Mouse (Mus musculus) liver, postnatal 0 days (tissue): ENCODE data around the gene S100a1. TPM values are rescaled to one million over a fixed set of nuclear protein-coding genes. Genes with fewer than 3 reads are reported as not detected.
A peak's percentile ranks its signal among the peaks of the same experiment; 100 is the strongest.

Experiments
- ATAC-seq: fragments of 200-750 bp; cut with Nextera tagmentation; 2 replicates; pipeline ENCODE4 v1.8.0; 2017; ENCODE audit warnings: mild to moderate bottlenecking, moderate library complexity
- DNase-seq: peaks from one replicate; pipeline ENCODE4 v3.0.0-alpha.2; 2016
- H3K27ac ChIP-seq: fragments of 300-500 bp; sonication (generic); 2 replicates; pipeline ENCODE4 v1.5.1; 2014; ENCODE audit warnings: antibody characterized with exemption, moderate library complexity, mild to moderate bottlenecking, low read depth
- H3K27me3 ChIP-seq: fragments of 300-500 bp; sonication (generic); 2 replicates; pipeline ENCODE4 v1.6.1; 2014; ENCODE audit warnings: low read length, control low read depth, mixed read lengths; ENCODE audit not compliant: insufficient read depth
- H3K36me3 ChIP-seq: fragments of 300-500 bp; sonication (generic); replicated peaks from 2 replicates; pipeline ENCODE4 v1.6.1; 2014; ENCODE audit warnings: mild to moderate bottlenecking, control low read depth, low read length, moderate library complexity, mixed read lengths; ENCODE audit not compliant: insufficient read depth
- H3K4me1 ChIP-seq: fragments of 300-500 bp; sonication (generic); 2 replicates; pipeline ENCODE4 v1.6.1; 2014; ENCODE audit warnings: antibody characterized with exemption, mild to moderate bottlenecking, control low read depth; ENCODE audit not compliant: insufficient read depth
- H3K4me2 ChIP-seq: fragments of 300-500 bp; sonication (generic); 2 replicates; pipeline ENCODE4 v1.6.1; 2014; ENCODE audit warnings: low read depth, mild to moderate bottlenecking, low read length, moderate library complexity, mixed read lengths
- H3K4me3 ChIP-seq: fragments of 300-500 bp; sonication (generic); 2 replicates; pipeline ENCODE4 v1.5.1; 2014; ENCODE audit warnings: low read depth, low read length
- H3K9ac ChIP-seq: fragments of 300-500 bp; sonication (generic); replicated peaks from 2 replicates; pipeline ENCODE4 v1.6.1; 2014; ENCODE audit warnings: mild to moderate bottlenecking, moderate library complexity
- H3K9me3 ChIP-seq: fragments of 300-500 bp; sonication (generic); 2 replicates; pipeline ENCODE4 v1.6.1; 2016; ENCODE audit warnings: mild to moderate bottlenecking, control low read depth, low read length, mixed read lengths
- CTCF ChIP-seq: sonication (generic); IDR thresholded peaks from 2 replicates; pipeline ENCODE4 v1.5.1; 2016; ENCODE audit warnings: antibody characterized with exemption, low read depth
- EP300 ChIP-seq: IDR thresholded peaks from 2 replicates; pipeline ENCODE4 v1.6.1; 2016; ENCODE audit warnings: antibody characterized with exemption, low read depth, mild to moderate bottlenecking
- WGBS: fragments of 180-500 bp; shearing (Covaris S2); extraction: QIAGEN DNeasy Blood & Tissue Kit; methylation state at CpG from one replicate; pipeline ENCODE4 v1.1.7; 2014; ENCODE audit not compliant: insufficient replicate concordance; 5-methylcytosine and 5-hydroxymethylcytosine counted together
- polyA plus RNA-seq: library from polyadenylated mRNA; unstranded; fragments of >200 nt; fragmentation: Nextera tagmentation; extraction: Ambion mirVana; gene quantifications from 2 replicates; pipeline ENCODE4 v1.2.1, GENCODE M21; 2015

S100a1 gene
- polyA plus RNA-seq, 1 experiment from 2014 or later, result 118 TPM

GRCm38 (mm10) chr3:90472213-90472612 is 42.0 kb downstream of the S100a1 start:
- H3K9me3 ChIP-seq, result no peaks in the 10 kb centered on the region
- no peak overlapping the region for H3K9ac ChIP-seq
- no peak overlapping the region for H3K27ac ChIP-seq
- DNase-seq (peak; percentile 52), ATAC-seq (no peak)
- no peaks in the 10 kb centered on the region for H3K36me3 ChIP-seq
- H3K4me2 ChIP-seq, result no peak overlapping the region
- no peak overlapping the region for H3K4me3 ChIP-seq
- WGBS, result 19% methylated on average over 3 of the region's 3 CpGs
- TF ChIP-seq EP300 (no peak), CTCF (peak; percentile 77)
- H3K4me1 ChIP-seq, result 0 out of 2 replicates have a peak, but pooled peaks cover 7% of the 10 kb centered on the region
- H3K27me3 ChIP-seq, result no peaks in the 10 kb centered on the region

- Histone ChIP-seq H3K27me3 (peaks cover 29% of the 10 kb centered on the region), H3K36me3 (no peaks in the 10 kb centered on the region), H3K27ac (no peak overlapping the region), H3K4me2 (no peak overlapping the region), H3K9me3 (no peaks in the 10 kb centered on the region), H3K4me3 (no peak overlapping the region), H3K9ac (no peak overlapping the region), H3K4me1 (peaks cover 11% of the 10 kb centered on the region)
- ATAC-seq (no peak), DNase-seq (no peak)
- WGBS, result 90% methylated on average over 10 of the region's 10 CpGs
- TF ChIP-seq EP300, result no peak
- TF ChIP-seq CTCF, result no peak
These were observed 46.4 kb downstream of the S100a1 start for GRCm38 (mm10) chr3:90467618-90468300.

DNA sequence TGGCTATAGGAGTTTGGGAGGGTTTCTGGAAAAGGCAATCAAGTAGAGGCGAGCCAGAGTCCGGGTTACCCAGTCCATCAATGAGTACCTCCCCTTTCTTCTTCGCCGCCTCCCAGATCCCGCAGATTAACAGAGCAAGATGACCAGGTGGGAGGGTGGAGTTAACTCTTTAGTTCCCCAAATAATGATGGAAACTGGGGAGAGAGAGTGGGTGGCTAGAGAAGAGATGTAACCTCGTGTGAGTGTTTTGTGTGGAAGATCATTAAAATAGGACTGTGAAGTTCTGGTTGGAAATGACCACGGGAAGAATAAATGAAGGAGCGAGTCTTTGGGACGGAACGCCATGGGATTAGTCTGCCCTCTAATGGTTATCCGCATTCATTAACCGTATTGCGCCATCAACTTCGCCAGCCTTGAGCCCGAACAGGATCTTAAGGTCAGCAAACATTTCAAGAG is 47.9 kb downstream of the S100a1 start:
- Histone ChIP-seq H3K27ac (no peak overlapping the region), H3K4me1 (peaks cover 11% of the 10 kb centered on the region), H3K27me3 (peaks cover 34% of the 10 kb centered on the region), H3K9ac (peak overlapping the region; percentile 38; the same call in 1 of the 2 replicates), H3K4me2 (peak overlapping the region; percentile 86), H3K9me3 (no peaks in the 10 kb centered on the region), H3K36me3 (no peaks in the 10 kb centered on the region), H3K4me3 (peak overlapping the region; percentile 58)
- peak; percentile 62 for DNase-seq
- ATAC-seq, result peak; percentile 69
- under 1% methylated on average over 15 of the region's 15 CpGs for WGBS
- TF ChIP-seq EP300 (no peak), CTCF (peak; percentile 89)

DNA sequence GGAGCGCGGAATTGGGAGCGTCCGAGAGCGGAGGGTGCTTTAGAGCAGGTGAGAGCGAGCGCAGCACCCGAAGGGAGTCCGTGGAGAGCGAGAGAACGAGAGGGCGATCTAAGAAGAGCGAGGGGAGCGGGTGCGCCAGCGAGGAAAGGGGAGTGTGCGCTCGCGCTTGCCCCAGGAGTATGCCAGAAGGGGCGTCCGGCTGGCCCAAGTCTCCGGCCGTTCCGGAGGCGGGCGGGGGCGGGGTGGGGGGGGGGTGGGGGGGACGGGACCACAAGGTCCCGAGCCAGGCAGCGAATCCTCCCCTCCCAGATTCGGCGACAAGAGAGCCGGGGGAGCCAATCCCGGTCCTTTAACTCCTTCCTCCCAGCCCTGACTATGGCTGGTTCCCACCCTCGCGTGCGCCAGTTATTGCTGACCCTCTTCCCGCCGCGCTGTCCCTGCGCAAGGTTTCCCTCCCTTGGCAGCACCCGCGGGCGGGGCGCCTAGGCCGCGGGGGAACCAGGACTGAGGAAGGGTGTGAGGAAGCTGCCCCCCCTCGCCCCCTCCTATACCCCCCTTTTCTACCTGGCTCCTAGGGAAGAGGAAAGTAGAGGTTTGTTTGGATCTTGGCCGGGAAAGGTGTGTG is 48.4 kb downstream of the S100a1 start, which contains the start of gene Npr1:
TSS of gene Npr1 (minus strand) at position 181 of the 625 bp plus-strand sequence.
- peak within 1 kb of the TSS; percentile 58 for H3K4me3 ChIP-seq
- H3K36me3 ChIP-seq, result no peaks in the 10 kb centered on the region
- under 1% methylated on average over 32 of the region's 49 CpGs for WGBS
- peak within 1 kb of the TSS; percentile 55; the same call in 1 of the 2 replicates for H3K27ac ChIP-seq
- TF ChIP-seq EP300, result no peak
- TF ChIP-seq CTCF, result no peak
- H3K9me3 ChIP-seq, result no peaks in the 10 kb centered on the region
- peak within 1 kb of the TSS; percentile 86 for H3K4me2 ChIP-seq
- H3K27me3 ChIP-seq, result peaks cover 34% of the 10 kb centered on the region
- ATAC-seq (peak; percentile 51), DNase-seq (peak; percentile 36)
- H3K9ac ChIP-seq, result peak within 1 kb of the TSS; percentile 59
- H3K4me1 ChIP-seq, result peaks cover 11% of the 10 kb centered on the region

- DNase-seq (peak; percentile 34), ATAC-seq (peak; percentile 37)
- WGBS, result under 1% methylated on average over 75 of the region's 75 CpGs
- TF ChIP-seq CTCF (no peak), EP300 (no peak)
- Histone ChIP-seq H3K4me1 (peaks cover 11% of the 10 kb centered on the region), H3K4me2 (peak overlapping the region; percentile 86), H3K4me3 (peak overlapping the region; percentile 58), H3K27me3 (peaks cover 34% of the 10 kb centered on the region), H3K9ac (peak overlapping the region; percentile 59), H3K27ac (peak overlapping the region; percentile 55; the same call in 1 of the 2 replicates), H3K36me3 (no peaks in the 10 kb centered on the region), H3K9me3 (no peaks in the 10 kb centered on the region)
These were observed 49.0 kb downstream of the S100a1 start for GRCm38 (mm10) chr3:90465081-90465685.

DNA sequence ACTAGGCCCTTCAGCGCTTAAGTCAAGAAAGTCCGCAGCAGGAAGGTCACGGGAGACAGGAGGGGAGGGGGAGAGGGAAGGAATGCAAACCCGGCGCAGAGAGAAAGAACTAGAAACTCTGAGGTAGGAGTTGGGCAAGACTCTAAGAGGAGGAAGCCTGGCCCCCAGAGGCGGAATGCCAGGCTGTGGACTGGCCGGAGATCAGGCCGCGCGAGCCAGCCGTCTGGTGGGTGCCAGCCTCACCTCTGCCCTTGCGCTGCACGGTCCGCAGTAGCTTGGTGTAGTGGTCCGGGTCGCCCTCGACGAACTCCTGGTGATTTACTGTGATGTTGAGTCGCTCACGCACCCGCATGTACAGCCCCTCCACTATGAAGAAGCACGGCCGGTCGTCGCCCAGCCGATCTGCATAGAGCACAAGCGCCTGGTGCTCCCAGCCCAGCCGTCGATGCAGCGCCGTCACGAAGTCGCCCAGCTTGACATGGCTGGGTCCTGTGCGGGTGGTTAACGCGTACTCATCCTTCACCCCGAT is 49.6 kb downstream of the S100a1 start:
- WGBS, result 18% methylated on average over 37 of the region's 37 CpGs
- peaks cover 34% of the 10 kb centered on the region for H3K27me3 ChIP-seq

More for the DNA sequence above, 49.6 kb downstream of the S100a1 start:
- Histone ChIP-seq H3K27ac (no peak overlapping the region), H3K9me3 (no peaks in the 10 kb centered on the region), H3K36me3 (no peaks in the 10 kb centered on the region), H3K4me3 (peak overlapping the region; percentile 58), H3K4me2 (peak overlapping the region; percentile 86), H3K4me1 (peaks cover 11% of the 10 kb centered on the region), H3K9ac (peak overlapping the region; percentile 59)
- ATAC-seq, result peak; percentile 9; the same call in 1 of the 2 replicates
- no peak for DNase-seq
- TF ChIP-seq EP300 (no peak), CTCF (no peak)
